Mouse (Mus musculus) myocyte (in vitro differentiated cells): ENCODE data around the gene Ppp2r3a. TPM values are rescaled to one million over a fixed set of nuclear protein-coding genes. Genes with fewer than 3 reads are reported as not detected.

Experiments
- H3K27me3 ChIP-seq: one replicate; pipeline ENCODE4 v1.6.1; 2011; ENCODE audit not compliant: control insufficient read depth, insufficient read depth, insufficient read length
- H3K36me3 ChIP-seq: one replicate; pipeline ENCODE4 v1.6.1; 2011; ENCODE audit not compliant: control insufficient read depth, insufficient read depth
- H3K4me2 ChIP-seq: one replicate; pipeline ENCODE4 v1.6.1; 2011; ENCODE audit warnings: low read depth, control low read depth
- H3K4me3 ChIP-seq: one replicate; pipeline ENCODE4 v1.5.1; 2011; ENCODE audit warnings: mild to moderate bottlenecking, control low read depth, moderate library complexity
- H3K79me2 ChIP-seq: one replicate; pipeline ENCODE4 v1.6.1; 2011; ENCODE audit not compliant: control insufficient read depth, insufficient read depth
- H3ac ChIP-seq: one replicate; pipeline ENCODE4 v1.6.1; 2011; ENCODE audit not compliant: control insufficient read depth, insufficient read length
- CEBPB ChIP-seq: IDR thresholded peaks from 2 replicates; pipeline ENCODE4 v1.6.1; 2011; ENCODE audit warnings: mild to moderate bottlenecking, moderate library complexity; ENCODE audit not compliant: poor library complexity, insufficient read depth, severe bottlenecking
- E2F4 ChIP-seq: IDR thresholded peaks from one replicate; pipeline ENCODE4 v1.6.1; 2011; ENCODE audit warnings: mild to moderate bottlenecking, control low read depth, moderate library complexity; ENCODE audit not compliant: insufficient read depth
- MAX ChIP-seq: IDR thresholded peaks from one replicate; pipeline ENCODE4 v1.6.1; 2011; ENCODE audit warnings: low read depth, mild to moderate bottlenecking, control low read depth
- MYOD1 ChIP-seq, 3 experiments: IDR thresholded peaks; one replicate each; pipeline ENCODE4 v1.6.1; 2011; ENCODE audit warnings: control low read depth in 2 of 3, low read depth in 2 of 3, mild to moderate bottlenecking in 2 of 3, moderate library complexity in 1 of 3; ENCODE audit not compliant: insufficient read length in 2 of 3, control insufficient read depth in 1 of 3
- MYOG ChIP-seq, 3 experiments: IDR thresholded peaks; one replicate each; pipeline ENCODE4 v1.6.1; 2011; ENCODE audit warnings: control low read depth in 2 of 3, low read depth in 2 of 3, mild to moderate bottlenecking in 2 of 3; ENCODE audit not compliant: insufficient read length in 2 of 3, control insufficient read depth in 1 of 3, insufficient read depth in 1 of 3
- POLR2A ChIP-seq: IDR thresholded peaks from one replicate; pipeline ENCODE4 v1.6.1; 2011; ENCODE audit warnings: low read depth, mild to moderate bottlenecking, control low read depth, moderate library complexity; ENCODE audit not compliant: insufficient read length
- POLR2AphosphoS2 ChIP-seq: IDR thresholded peaks from one replicate; pipeline ENCODE4 v1.6.1; 2011; ENCODE audit warnings: low read depth, control low read depth; ENCODE audit not compliant: insufficient read length
- REST ChIP-seq: IDR thresholded peaks from one replicate; pipeline ENCODE4 v1.6.1; 2011; ENCODE audit warnings: mild to moderate bottlenecking, control low read depth, moderate library complexity; ENCODE audit not compliant: insufficient read depth, insufficient read length
- SRF ChIP-seq: IDR thresholded peaks from one replicate; pipeline ENCODE4 v1.6.1; 2011; ENCODE audit warnings: low read depth; ENCODE audit not compliant: control insufficient read depth, insufficient read length
- TCF12 ChIP-seq: IDR thresholded peaks from one replicate; pipeline ENCODE4 v1.6.1; 2011; ENCODE audit warnings: mild to moderate bottlenecking, control low read depth; ENCODE audit not compliant: poor library complexity, insufficient read depth, severe bottlenecking
- TCF3 ChIP-seq: IDR thresholded peaks from one replicate; pipeline ENCODE4 v1.6.1; 2011; ENCODE audit warnings: low read depth, control low read depth; ENCODE audit not compliant: insufficient read length
- USF1 ChIP-seq: IDR thresholded peaks from one replicate; pipeline ENCODE4 v1.6.1; 2011; ENCODE audit warnings: low read depth, mild to moderate bottlenecking, control low read depth, moderate library complexity
- polyA plus RNA-seq: library from polyadenylated mRNA; unstranded; fragments of >200 nt; fragmentation: generic; extraction: Trizol; gene quantifications from one replicate; pipeline ENCODE4 v1.2.1, GENCODE M21; 2012; ENCODE audit warnings: missing spikeins

Gene Ppp2r3a
- 6.0 TPM for polyA plus RNA-seq

- peak within 1 kb of the TSS; percentile 98 for H3ac ChIP-seq
- no peaks in the 10 kb centered on the region for H3K27me3 ChIP-seq
- no peak for TF ChIP-seq USF1
- no peak for TF ChIP-seq MYOD1 (IDR thresholded peaks at IDR 0.05; ENCODE audit: control insufficient read depth in 1 of 3, insufficient read length in 2 of 3, low read depth in 2 of 3)
- TF ChIP-seq TCF12 = no peak
- no peak for TF ChIP-seq CEBPB
- TF ChIP-seq MAX = no peak
- no peak for TF ChIP-seq MYOG (IDR thresholded peaks at IDR 0.05; ENCODE audit: control insufficient read depth in 1 of 3, insufficient read depth in 1 of 3, insufficient read length in 2 of 3, low read depth in 2 of 3)
- TF ChIP-seq SRF = no peak
- TF ChIP-seq POLR2AphosphoS2 = peak; percentile 75
- no peak for TF ChIP-seq E2F4
- no peak for TF ChIP-seq TCF3
- peak; percentile 88 for TF ChIP-seq POLR2A
- TF ChIP-seq REST = no peak
- no peaks in the 10 kb centered on the region for H3K36me3 ChIP-seq
- peaks cover 31% of the 10 kb centered on the region for H3K79me2 ChIP-seq
- H3K4me2 ChIP-seq = peak within 1 kb of the TSS; percentile 90
- peak within 1 kb of the TSS; percentile 49 for H3K4me3 ChIP-seq
Measured at GRCm38 (mm10) chr9:101251644-101252337, at the start of gene Ppp2r3a. TSS of gene Ppp2r3a (minus strand) at chr9:101251795.

- Histone ChIP-seq H3K27me3 (peaks cover 14% of the 10 kb centered on the region), H3K79me2 (no peaks in the 10 kb centered on the region), H3K4me3 (no peak overlapping the region), H3K36me3 (no peaks in the 10 kb centered on the region), H3K4me2 (no peak overlapping the region), H3ac (no peak overlapping the region)
- TF ChIP-seq MYOG (IDR thresholded peaks at IDR 0.05; ENCODE audit: control insufficient read depth in 1 of 3, insufficient read depth in 1 of 3, insufficient read length in 2 of 3, low read depth in 2 of 3) (no peak), POLR2A (no peak), SRF (no peak), TCF3 (no peak), CEBPB (no peak), REST (no peak), MAX (no peak), E2F4 (no peak), TCF12 (no peak)
Measured at GRCm38 (mm10) chr9:101300441-101300935, 48.9 kb upstream of the Ppp2r3a start.

DNA sequence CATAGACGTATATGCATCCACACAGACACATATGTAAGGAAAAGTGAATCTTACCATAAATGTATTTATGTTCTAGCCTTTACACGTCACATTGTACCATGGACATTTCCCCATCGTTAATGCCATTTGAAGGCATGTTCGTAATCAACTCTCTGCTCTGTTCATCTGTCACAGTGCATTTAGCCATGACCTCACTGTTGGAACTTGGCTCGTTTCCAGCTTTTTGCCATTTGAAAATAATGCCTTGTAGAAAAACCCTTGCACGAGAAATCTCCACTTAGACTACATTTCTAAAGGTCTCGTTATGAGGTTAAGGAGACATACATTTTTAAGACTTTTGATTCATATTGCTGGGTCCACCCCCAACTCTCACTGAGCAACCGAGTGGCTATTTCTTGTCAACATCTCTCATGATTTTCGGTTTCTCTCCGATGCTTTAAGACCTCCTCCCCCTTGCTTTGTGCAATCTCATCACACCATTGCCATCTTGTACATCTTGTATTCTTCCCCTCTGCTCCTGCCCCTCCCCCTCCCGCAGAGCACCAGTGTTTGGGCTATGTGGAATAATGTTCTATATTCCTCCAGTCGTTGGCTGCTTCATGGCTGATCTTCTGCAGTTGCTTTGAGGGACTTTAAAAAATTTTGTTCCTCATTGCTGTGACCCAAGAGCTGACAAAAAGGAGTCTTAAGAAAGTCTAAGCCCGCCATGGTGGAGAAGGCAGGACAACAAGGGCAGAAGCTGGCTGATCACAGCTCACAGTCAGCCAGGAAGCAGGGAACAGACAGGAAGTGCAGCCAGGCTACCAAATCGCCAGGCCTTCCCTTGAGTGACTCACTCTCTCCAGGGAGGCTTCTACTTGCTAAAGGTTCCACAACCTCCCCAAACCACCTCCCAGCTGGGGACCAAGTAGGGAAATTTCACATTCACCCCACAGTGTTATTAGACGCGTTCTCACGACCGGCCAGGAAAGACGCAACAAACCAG is 40.4 kb upstream of the Ppp2r3a start:
- no peak overlapping the region for H3ac ChIP-seq
- TF ChIP-seq POLR2AphosphoS2 (no peak), TCF12 (no peak), REST (no peak), E2F4 (no peak), MAX (no peak), MYOG (IDR thresholded peaks at IDR 0.05; ENCODE audit: control insufficient read depth in 1 of 3, insufficient read depth in 1 of 3, insufficient read length in 2 of 3, low read depth in 2 of 3) (no peak), TCF3 (no peak), CEBPB (no peak), USF1 (no peak), MYOD1 (IDR thresholded peaks at IDR 0.05; ENCODE audit: control insufficient read depth in 1 of 3, insufficient read length in 2 of 3, low read depth in 2 of 3) (no peak), POLR2A (no peak), SRF (no peak)
- no peaks in the 10 kb centered on the region for H3K79me2 ChIP-seq
- no peaks in the 10 kb centered on the region for H3K27me3 ChIP-seq
- no peaks in the 10 kb centered on the region for H3K36me3 ChIP-seq
- H3K4me3 ChIP-seq = no peak overlapping the region
- no peak overlapping the region for H3K4me2 ChIP-seq

DNA sequence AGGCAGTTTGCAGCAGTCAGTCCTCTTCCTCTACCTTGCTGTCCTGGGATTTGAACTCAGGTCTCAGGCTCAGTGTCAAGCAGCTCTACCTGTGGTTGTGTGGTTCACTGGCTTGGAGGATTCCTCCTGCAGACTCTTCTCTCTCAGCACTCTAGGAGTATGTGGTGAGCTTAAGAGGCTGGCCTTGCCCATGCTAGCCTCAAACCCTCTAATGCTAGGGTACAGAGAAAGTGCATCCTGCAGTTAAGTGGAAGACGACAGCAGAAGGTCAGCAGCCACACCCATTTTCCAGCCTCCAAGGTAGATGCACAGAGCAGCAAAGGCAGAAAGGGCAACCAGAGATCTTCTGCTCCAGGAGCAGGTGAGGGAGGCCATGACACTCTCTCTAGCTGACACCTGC is 39.3 kb upstream of the Ppp2r3a start:
- Histone ChIP-seq H3K79me2 (no peaks in the 10 kb centered on the region), H3K27me3 (no peaks in the 10 kb centered on the region), H3K4me2 (no peak overlapping the region), H3K36me3 (no peaks in the 10 kb centered on the region), H3ac (no peak overlapping the region), H3K4me3 (no peak overlapping the region)
- TF ChIP-seq CEBPB (no peak), USF1 (no peak), POLR2AphosphoS2 (no peak), SRF (no peak), MYOG (IDR thresholded peaks at IDR 0.05; ENCODE audit: control insufficient read depth in 1 of 3, insufficient read depth in 1 of 3, insufficient read length in 2 of 3, low read depth in 2 of 3) (no peak), E2F4 (no peak), REST (no peak), POLR2A (no peak), TCF12 (no peak), TCF3 (no peak), MYOD1 (IDR thresholded peaks at IDR 0.05; ENCODE audit: control insufficient read depth in 1 of 3, insufficient read length in 2 of 3, low read depth in 2 of 3) (no peak), MAX (no peak)
